Mouse (Mus musculus): ENCODE results near the gene Gm28308.

Gene Gm28308

GRCm38 (mm10) chr6:52246916-52247315, 33.8 kb upstream of the Gm28308 start:
- no peak for DNase-seq (ENCODE audit: low spot score in 2 of 2)

- no peak for DNase-seq (ENCODE audit: low spot score in 2 of 2)
Measured at GRCm38 (mm10) chr6:52246403-52246803, 33.3 kb upstream of the Gm28308 start.

GRCm38 (mm10) chr6:52245757-52246142, 32.6 kb upstream of the Gm28308 start, which contains the start of gene Hoxa11:
Gene Hoxa11 (minus strand): TSS chr6:52245810.
- no peak for DNase-seq (ENCODE audit: low spot score in 2 of 2)

GRCm38 (mm10) chr6:52245040-52245756, 32.1 kb upstream of the Gm28308 start:
- DNase-seq (ENCODE audit: low spot score in 2 of 2): no peak

- DNase-seq (ENCODE audit: low spot score in 2 of 2): no peak
Measured at GRCm38 (mm10) chr6:52244471-52245039, 31.4 kb upstream of the Gm28308 start.

GRCm38 (mm10) chr6:52243681-52244121, 30.6 kb upstream of the Gm28308 start:
- DNase-seq (ENCODE audit: low spot score in 2 of 2): no peak

- no peak for DNase-seq (ENCODE audit: low spot score in 2 of 2)
Measured at GRCm38 (mm10) chr6:52242801-52243332, 29.7 kb upstream of the Gm28308 start.

GRCm38 (mm10) chr6:52241001-52241621, 28.0 kb upstream of the Gm28308 start:
- DNase-seq (ENCODE audit: low spot score in 2 of 2): no peak

- DNase-seq (ENCODE audit: low spot score in 2 of 2): peak in 1 of 2 experiments; percentile 30
Measured at GRCm38 (mm10) chr6:52240389-52241000, 27.4 kb upstream of the Gm28308 start, which contains the start of gene Hoxa10. Gene Hoxa10 (minus strand): TSS chr6:52240854.

- DNase-seq (ENCODE audit: low spot score in 2 of 2): no peak
Measured at GRCm38 (mm10) chr6:52239625-52240388, 26.7 kb upstream of the Gm28308 start.

GRCm38 (mm10) chr6:52238976-52239375, 25.8 kb upstream of the Gm28308 start:
- DNase-seq (ENCODE audit: low spot score in 2 of 2): no peak

GRCm38 (mm10) chr6:52238155-52238545, 25.0 kb upstream of the Gm28308 start:
- no peak for DNase-seq (ENCODE audit: low spot score in 2 of 2)

- DNase-seq (ENCODE audit: low spot score in 2 of 2): no peak
Measured at GRCm38 (mm10) chr6:52237346-52238154, 24.4 kb upstream of the Gm28308 start.

- DNase-seq (ENCODE audit: low spot score in 2 of 2): no peak
Measured at GRCm38 (mm10) chr6:52236806-52237205, 23.7 kb upstream of the Gm28308 start.

- no peak for DNase-seq (ENCODE audit: low spot score in 2 of 2)
Measured at GRCm38 (mm10) chr6:52235866-52236265, 22.7 kb upstream of the Gm28308 start.

GRCm38 (mm10) chr6:52235267-52235666, 22.1 kb upstream of the Gm28308 start:
- DNase-seq (ENCODE audit: low spot score in 2 of 2): no peak

GRCm38 (mm10) chr6:52234428-52235140, 21.4 kb upstream of the Gm28308 start:
- DNase-seq (ENCODE audit: low spot score in 2 of 2): no peak

- no peak for DNase-seq (ENCODE audit: low spot score in 2 of 2)
Measured at GRCm38 (mm10) chr6:52233546-52234427, 20.6 kb upstream of the Gm28308 start.

- no peak for DNase-seq (ENCODE audit: low spot score in 2 of 2)
Measured at GRCm38 (mm10) chr6:52232984-52233545, 19.9 kb upstream of the Gm28308 start.
